Mouse (Mus musculus) megakaryocyte, embryonic 14.5 days (primary cell): ENCODE data around the gene Tsc22d2.

ENCODE experiments used
- FLI1 ChIP-seq: IDR thresholded peaks from 2 replicates; pipeline ENCODE4 v1.6.1; 2012; ENCODE audit warnings: low read length, inconsistent platforms, mixed read lengths
- GATA1 ChIP-seq: IDR thresholded peaks from 3 replicates; pipeline ENCODE4 v1.6.1; 2012; ENCODE audit warnings: mixed read lengths, low read length, inconsistent platforms, borderline replicate concordance

- TF ChIP-seq GATA1 (no peak), FLI1 (no peak)
These were observed 89.3 kb downstream of the Tsc22d2 start for GRCm38 (mm10) chr3:58503720-58504333.
